Mouse (Mus musculus) limb, embryonic 13.5 days (tissue): ENCODE data around the gene Pdcd10. TPM values are rescaled to one million over a fixed set of nuclear protein-coding genes. Genes with fewer than 3 reads are reported as not detected.

Experiments used
- polyA plus RNA-seq: library from polyadenylated mRNA; unstranded; fragments of >200 nt; fragmentation: Nextera tagmentation; extraction: Ambion mirVana; gene quantifications from 2 replicates; pipeline ENCODE4 v1.2.1, GENCODE M21; 2015

The Pdcd10 gene
- polyA plus RNA-seq, 1 experiment from 2014 or later, result 83.0 TPM

Other genes starting within 250 kb of the Pdcd10 start
- gene Wdr49, start 74.7 kb downstream of the Pdcd10 start, polyA plus RNA-seq, result not detected in 2 replicates
- 6.8 and 8.6 TPM in 2 replicates for gene Serpini1, start 691 bp upstream of the Pdcd10 start, polyA plus RNA-seq
- gene Gm29133, start 191.3 kb upstream of the Pdcd10 start, polyA plus RNA-seq, result not detected in 2 replicates